Mouse (Mus musculus): ENCODE results near the gene Plcb1.

GRCm38 (mm10) chr2:135067419-135067818 is 281.6 kb downstream of the Plcb1 start:
- no peak for TF ChIP-seq CTCF (IDR thresholded peaks at IDR 0.05)
- TF ChIP-seq POLR2A (IDR thresholded peaks at IDR 0.05; ENCODE audit: insufficient read depth, low read depth, low read length): no peak
